Mouse (Mus musculus) spleen, adult 2 months (tissue): ENCODE measurements around the gene Nck2.

ENCODE experiments used
- CTCF ChIP-seq: fragments of 200-500 bp; IDR thresholded peaks from 2 replicates; pipeline ENCODE4 v1.5.1; 2011; ENCODE audit warnings: mild to moderate bottlenecking, inconsistent platforms; ENCODE audit not compliant: insufficient read depth, insufficient read length, insufficient replicate concordance; ENCODE audit errors: extremely low read depth
- POLR2A ChIP-seq: fragments of 200-500 bp; IDR thresholded peaks from 2 replicates; pipeline ENCODE4 v1.6.1; 2011; ENCODE audit warnings: low read depth, low read length, inconsistent platforms

- TF ChIP-seq CTCF (no peak), POLR2A (no peak)
Measured at GRCm38 (mm10) chr1:43500121-43500520, 55.7 kb downstream of the Nck2 start.
